Mouse (Mus musculus) heart, embryonic 16.5 days (tissue): Measurements from ENCODE around the gene Arsb. TPM values are rescaled to one million over a fixed set of nuclear protein-coding genes. Genes with fewer than 3 reads are reported as not detected.

Experiments used
- ATAC-seq: fragments of 200-750 bp; cut with Nextera tagmentation; replicated peaks from 2 replicates; pipeline ENCODE4 v1.8.0; 2017; ENCODE audit warnings: moderate number of reproducible peaks; ENCODE audit not compliant: insufficient read depth, low FRiP score; ENCODE audit errors: extremely low read depth
- H3K27ac ChIP-seq: fragments of 300-500 bp; sonication (generic); 2 replicates; pipeline ENCODE4 v1.5.1; 2014; ENCODE audit warnings: mild to moderate bottlenecking, low read length, control low read depth, moderate library complexity
- H3K27me3 ChIP-seq: fragments of 300-500 bp; sonication (generic); 2 replicates; pipeline ENCODE4 v1.6.1; 2014; ENCODE audit warnings: low read length, mixed read lengths; ENCODE audit not compliant: control insufficient read depth, insufficient read depth
- H3K36me3 ChIP-seq: fragments of 300-500 bp; sonication (generic); 2 replicates; pipeline ENCODE4 v1.6.1; 2014; ENCODE audit not compliant: control insufficient read depth, insufficient read depth
- H3K4me1 ChIP-seq: fragments of 300-500 bp; sonication (generic); 2 replicates; pipeline ENCODE4 v1.6.1; 2014; ENCODE audit warnings: low read length, mixed read lengths; ENCODE audit not compliant: control insufficient read depth, insufficient read depth
- H3K4me2 ChIP-seq: fragments of 300-500 bp; sonication (generic); 2 replicates; pipeline ENCODE4 v1.6.1; 2014; ENCODE audit warnings: low read depth, mild to moderate bottlenecking, control low read depth, low read length
- H3K4me3 ChIP-seq: fragments of 300-500 bp; sonication (generic); 2 replicates; pipeline ENCODE4 v1.5.1; 2014; ENCODE audit warnings: mild to moderate bottlenecking, control low read depth, low read length
- H3K9ac ChIP-seq: fragments of 300-500 bp; sonication (generic); 2 replicates; pipeline ENCODE4 v1.6.1; 2014; ENCODE audit warnings: low read length, control low read depth
- H3K9me3 ChIP-seq: fragments of 300-500 bp; sonication (generic); replicated peaks from 2 replicates; pipeline ENCODE4 v1.6.1; 2016; ENCODE audit warnings: low read length; ENCODE audit not compliant: control insufficient read depth
- WGBS: fragments of 180-500 bp; shearing (Covaris S2); extraction: QIAGEN DNeasy Blood & Tissue Kit; methylation state at CpG from one replicate; pipeline ENCODE4 v1.1.7; 2014; 5-methylcytosine and 5-hydroxymethylcytosine counted together
- polyA plus RNA-seq: library from polyadenylated mRNA; unstranded; fragments of >200 nt; fragmentation: Nextera tagmentation; extraction: Ambion mirVana; gene quantifications from 2 replicates; pipeline ENCODE4 v1.2.1, GENCODE M21; 2015

Gene Arsb
- polyA plus RNA-seq, 1 experiment from 2014 or later, result 10.0 TPM

DNA sequence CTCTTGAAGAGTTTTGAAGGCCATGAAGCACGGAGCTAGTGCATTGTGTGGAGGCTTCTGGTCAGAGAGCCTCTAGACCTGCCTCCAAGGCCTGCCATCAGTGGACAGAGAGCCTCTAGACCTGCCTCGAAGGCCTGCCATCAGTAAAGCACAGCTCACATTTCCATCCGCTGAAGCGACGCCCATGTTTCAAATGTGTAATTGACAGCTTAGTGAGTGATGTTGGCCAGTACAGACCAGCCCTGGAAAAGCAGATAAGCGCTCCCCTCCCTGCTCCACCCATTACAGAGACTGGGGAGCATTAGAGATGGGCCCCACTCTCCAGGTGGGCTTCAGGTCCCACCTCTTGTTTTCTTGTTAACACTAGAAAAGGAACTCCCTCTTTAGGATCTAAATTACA is 13.9 kb upstream of the Arsb start:
- H3K27ac ChIP-seq, result no peak overlapping the region
- no peaks in the 10 kb centered on the region for H3K27me3 ChIP-seq
- no peak overlapping the region for H3K9ac ChIP-seq
- no peaks in the 10 kb centered on the region for H3K4me1 ChIP-seq
- 48% methylated on average over 6 of the region's 6 CpGs for WGBS
- H3K9me3 ChIP-seq, result no peaks in the 10 kb centered on the region
- no peak for ATAC-seq
- no peak overlapping the region for H3K4me2 ChIP-seq
- H3K36me3 ChIP-seq, result no peaks in the 10 kb centered on the region
- H3K4me3 ChIP-seq, result no peak overlapping the region

DNA sequence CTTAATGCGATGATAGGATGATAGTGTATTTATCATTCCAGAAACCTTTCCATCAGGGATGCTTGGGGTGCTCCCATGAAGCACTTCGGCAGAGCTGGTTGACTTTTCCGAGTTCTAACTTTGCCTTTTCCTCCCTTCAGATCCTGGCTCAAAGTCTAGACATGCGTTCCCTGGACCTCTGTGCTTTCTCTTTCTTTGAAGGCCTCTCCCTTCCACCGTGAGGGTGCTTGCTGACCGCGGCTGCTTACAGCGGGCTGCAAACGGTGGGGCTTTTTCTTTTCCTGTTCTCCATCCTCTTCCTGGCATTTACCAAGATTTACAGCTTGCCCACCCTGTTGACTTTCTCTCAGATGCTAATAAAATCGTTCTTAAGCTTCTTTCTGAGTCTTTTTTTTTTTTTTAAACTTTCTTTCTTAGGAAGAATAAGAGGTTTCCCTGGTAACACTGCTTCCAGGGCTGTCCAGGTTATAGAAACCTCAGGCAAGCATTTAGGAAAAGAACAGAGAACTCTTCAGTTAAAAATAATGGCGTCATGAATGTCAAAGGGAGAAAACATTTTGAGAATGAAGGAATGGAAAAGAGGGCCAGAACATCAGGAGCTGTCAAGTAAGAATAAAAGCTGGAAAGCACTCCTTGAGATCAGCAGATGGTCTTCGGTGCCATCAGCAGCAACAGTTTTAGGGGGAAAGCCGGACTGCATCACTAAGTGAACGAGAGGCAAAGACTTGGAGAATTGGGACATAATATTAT is 13.1 kb upstream of the Arsb start:
- Histone ChIP-seq H3K27ac (no peak overlapping the region), H3K27me3 (no peaks in the 10 kb centered on the region), H3K4me1 (no peaks in the 10 kb centered on the region), H3K36me3 (no peaks in the 10 kb centered on the region), H3K9me3 (no peaks in the 10 kb centered on the region), H3K9ac (no peak overlapping the region), H3K4me3 (no peak overlapping the region), H3K4me2 (no peak overlapping the region)
- WGBS, result 58% methylated on average over 14 of the region's 14 CpGs
- ATAC-seq, result no peak

DNA sequence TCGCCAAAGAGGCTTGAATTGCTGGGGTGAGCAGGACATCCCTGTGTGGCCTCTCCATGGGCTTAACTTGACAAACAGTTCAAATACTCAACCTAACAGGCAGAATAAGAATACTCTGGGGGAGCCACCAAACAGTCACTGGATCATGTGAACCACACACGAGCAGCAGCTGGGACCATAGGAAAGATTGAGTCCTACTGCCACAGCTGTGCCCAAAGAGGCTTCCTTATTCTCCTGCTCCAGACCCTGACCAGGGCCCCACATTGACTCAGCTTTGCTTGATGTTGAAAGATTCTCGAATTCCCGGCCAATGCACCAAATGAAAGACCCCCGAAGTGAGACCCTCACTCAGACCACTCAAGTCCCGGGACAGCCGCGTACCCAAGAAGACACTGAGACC is 9.6 kb upstream of the Arsb start:
- H3K4me1 ChIP-seq, result no peaks in the 10 kb centered on the region
- 91% methylated on average over 8 of the region's 8 CpGs for WGBS

DNA sequence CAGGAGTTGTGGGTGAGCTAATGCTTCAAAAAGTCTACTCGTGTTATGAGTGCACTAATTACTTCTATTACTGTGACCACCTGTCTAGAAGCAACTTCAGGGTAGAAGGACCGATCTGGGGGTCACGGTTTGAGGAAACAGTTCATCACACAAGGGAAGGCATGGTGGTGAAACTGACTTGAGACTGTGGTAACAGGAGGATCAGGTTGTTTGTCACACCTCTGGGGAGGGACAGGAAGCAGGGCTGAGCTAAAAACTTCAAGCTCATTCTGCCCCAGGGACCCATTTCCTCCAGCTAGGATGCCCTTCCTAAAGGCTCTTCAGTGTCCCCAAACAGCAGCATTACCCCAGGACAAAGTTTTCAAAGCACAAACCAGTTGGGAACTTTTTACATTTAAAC is 8.6 kb upstream of the Arsb start:
- ATAC-seq, result no peak

More for the DNA sequence above, 9.6 kb upstream of the Arsb start:
- Histone ChIP-seq H3K36me3 (no peaks in the 10 kb centered on the region), H3K27me3 (no peaks in the 10 kb centered on the region), H3K4me3 (no peak overlapping the region), H3K27ac (no peak overlapping the region), H3K9me3 (no peaks in the 10 kb centered on the region), H3K4me2 (no peak overlapping the region), H3K9ac (no peak overlapping the region)
- no peak for ATAC-seq

DNA sequence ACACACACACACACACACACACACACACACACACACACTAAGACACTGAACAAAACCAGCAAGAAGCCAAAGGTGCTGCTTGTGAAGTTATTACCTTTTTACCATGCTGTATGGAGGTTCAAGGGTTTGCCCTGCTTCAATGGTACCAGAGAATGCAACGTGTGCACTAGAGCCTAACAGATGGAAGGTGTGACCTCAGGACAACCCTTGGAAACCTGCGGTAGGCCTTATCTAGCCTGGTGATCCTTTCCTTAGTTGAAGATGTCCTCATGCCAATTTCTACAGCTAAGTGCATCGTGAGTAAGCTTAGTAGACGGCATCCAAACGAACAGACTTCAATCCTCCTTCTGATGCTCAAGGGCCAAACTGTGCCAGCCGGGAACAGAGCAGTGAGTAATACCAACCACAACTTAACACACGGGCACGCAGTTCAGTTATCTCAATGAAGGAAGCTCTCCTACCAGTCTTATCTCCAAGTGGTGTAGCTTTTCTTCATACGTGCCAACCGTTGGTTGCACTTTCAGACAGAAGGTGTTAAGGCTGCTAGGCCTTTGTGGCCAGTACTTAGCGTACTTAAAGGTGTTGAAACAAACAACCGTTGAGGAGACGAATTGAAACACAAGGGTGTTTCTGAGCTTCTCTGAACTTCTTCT is 7.0 kb upstream of the Arsb start:
- Histone ChIP-seq H3K4me2 (no peak overlapping the region), H3K9ac (no peak overlapping the region), H3K4me3 (no peak overlapping the region), H3K4me1 (no peaks in the 10 kb centered on the region), H3K36me3 (no peaks in the 10 kb centered on the region), H3K27ac (no peak overlapping the region), H3K9me3 (no peaks in the 10 kb centered on the region), H3K27me3 (no peaks in the 10 kb centered on the region)
- ATAC-seq, result no peak
- WGBS, result 61% methylated on average over 13 of the region's 13 CpGs

More for the DNA sequence above, 8.6 kb upstream of the Arsb start:
- Histone ChIP-seq H3K9ac (no peak overlapping the region), H3K27ac (no peak overlapping the region), H3K4me3 (no peak overlapping the region), H3K27me3 (no peaks in the 10 kb centered on the region), H3K36me3 (no peaks in the 10 kb centered on the region), H3K4me1 (no peaks in the 10 kb centered on the region), H3K9me3 (no peaks in the 10 kb centered on the region), H3K4me2 (no peak overlapping the region)
- 67% methylated on average over 3 of the region's 3 CpGs for WGBS

DNA sequence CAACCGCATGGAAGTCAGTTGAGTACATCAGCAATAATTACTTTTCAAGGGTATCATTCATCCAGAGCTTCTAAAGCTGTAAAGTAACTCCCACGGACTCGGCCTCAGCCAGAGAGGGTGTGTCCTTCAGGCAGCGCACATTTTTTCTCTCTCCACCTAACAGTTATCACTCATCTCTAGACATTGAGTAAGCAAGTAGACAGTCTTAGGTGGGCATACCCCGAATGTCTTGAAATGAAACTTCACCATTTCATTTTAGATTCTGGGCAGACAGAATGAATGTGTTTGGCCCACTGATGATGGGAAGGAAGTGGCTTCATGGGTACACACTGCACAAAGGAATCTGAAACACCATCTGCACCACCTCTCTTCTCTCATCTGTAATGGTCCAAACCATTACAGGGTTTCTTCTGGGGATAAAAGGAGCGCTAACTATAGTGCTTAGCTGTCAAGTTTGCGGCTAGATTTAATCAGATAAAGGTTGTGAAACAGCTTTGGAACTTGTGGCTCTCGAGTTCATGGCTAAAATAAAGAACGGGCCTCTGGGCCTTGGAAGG is 321 bp upstream of the Arsb start:
- Histone ChIP-seq H3K9ac (peak overlapping the region; percentile 84), H3K4me3 (peak overlapping the region; percentile 76), H3K36me3 (no peaks in the 10 kb centered on the region), H3K4me2 (peak overlapping the region; percentile 99), H3K4me1 (peaks cover 11% of the 10 kb centered on the region), H3K27me3 (no peaks in the 10 kb centered on the region), H3K9me3 (no peaks in the 10 kb centered on the region), H3K27ac (peak overlapping the region; percentile 71)
- ATAC-seq, result no peak
- WGBS, result 36% methylated on average over 9 of the region's 9 CpGs

DNA sequence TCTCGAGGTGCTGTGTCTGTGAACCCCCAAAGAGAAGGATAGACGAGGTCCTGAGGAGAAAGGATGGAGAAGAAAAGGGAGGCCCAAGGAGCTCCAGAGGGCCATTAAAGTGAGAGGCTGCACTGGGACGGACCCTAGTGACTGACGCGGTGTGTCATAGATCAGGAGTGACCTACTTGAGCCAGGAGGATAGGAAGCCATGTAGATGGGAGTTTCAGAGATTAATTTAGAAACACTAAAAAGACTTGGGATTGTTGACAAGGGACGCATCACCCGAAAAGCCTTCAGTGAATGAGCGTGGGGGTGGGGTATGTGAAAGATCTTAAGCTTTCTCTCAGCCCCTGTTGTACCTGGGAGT is 828 bp downstream of the Arsb start:
- peak; percentile 25 for ATAC-seq

DNA sequence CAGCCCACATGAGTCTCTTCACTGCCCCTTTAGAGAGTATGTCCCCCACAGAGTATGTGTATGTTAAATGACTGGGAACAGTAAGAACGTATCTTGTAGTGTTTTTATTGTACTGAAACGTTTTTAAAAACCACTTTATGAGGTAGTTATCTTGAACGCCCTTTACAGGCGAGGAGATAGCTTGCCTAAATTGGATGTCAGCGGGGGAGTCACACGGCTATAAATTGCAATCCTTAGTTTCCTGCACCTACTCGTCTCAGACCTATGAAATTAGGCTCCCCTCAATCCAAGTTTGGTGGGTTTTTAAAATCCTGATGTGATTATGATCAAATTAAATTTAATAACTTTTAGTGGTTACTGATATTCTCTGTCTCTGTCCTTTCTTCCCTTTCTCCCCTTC is 1.4 kb downstream of the Arsb start:
- no peak overlapping the region; the same call in 1 of the 2 replicates for H3K4me3 ChIP-seq
- peak overlapping the region; percentile 84 for H3K9ac ChIP-seq

More for the DNA sequence above, 828 bp downstream of the Arsb start:
- peak overlapping the region; percentile 84 for H3K9ac ChIP-seq
- H3K27ac ChIP-seq, result peak overlapping the region; percentile 74
- no peaks in the 10 kb centered on the region for H3K27me3 ChIP-seq
- H3K4me3 ChIP-seq, result peak overlapping the region; percentile 76
- WGBS, result 16% methylated on average over 8 of the region's 8 CpGs
- no peaks in the 10 kb centered on the region for H3K36me3 ChIP-seq
- H3K4me1 ChIP-seq, result peaks cover 11% of the 10 kb centered on the region
- H3K4me2 ChIP-seq, result peak overlapping the region; percentile 99
- no peaks in the 10 kb centered on the region for H3K9me3 ChIP-seq

DNA sequence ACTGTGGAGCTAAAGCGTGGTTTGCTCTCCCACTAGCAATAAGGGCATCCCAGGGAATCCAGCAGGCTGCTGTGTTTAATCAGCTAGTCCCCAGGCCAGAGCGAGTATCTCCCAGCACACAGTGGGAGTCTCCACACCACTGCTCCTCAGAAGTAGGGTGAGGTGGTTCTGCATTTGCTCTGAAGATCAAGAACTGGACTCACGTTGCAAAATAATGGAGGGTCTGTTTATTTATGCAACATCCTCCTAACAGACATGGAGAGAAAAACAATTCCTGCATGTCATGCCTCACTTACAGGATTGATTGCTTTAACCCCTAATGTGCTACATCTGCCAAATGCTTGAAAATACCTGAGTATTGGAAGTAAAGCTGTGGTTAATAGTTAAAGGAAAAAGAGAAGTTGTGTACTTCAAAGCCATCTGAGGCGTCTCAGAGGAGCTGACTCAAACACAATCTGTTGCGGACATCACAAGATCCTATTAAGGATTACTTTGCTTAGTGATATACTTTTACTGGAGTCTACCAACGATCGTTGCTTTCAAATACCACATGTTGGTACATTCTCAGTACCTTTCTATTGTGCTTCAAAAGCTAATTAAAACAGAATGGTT is 2.4 kb downstream of the Arsb start:
- Histone ChIP-seq H3K4me1 (peaks cover 11% of the 10 kb centered on the region), H3K36me3 (no peaks in the 10 kb centered on the region), H3K27me3 (no peaks in the 10 kb centered on the region), H3K4me3 (no peak overlapping the region), H3K9me3 (no peaks in the 10 kb centered on the region), H3K4me2 (no peak overlapping the region), H3K9ac (no peak overlapping the region), H3K27ac (no peak overlapping the region)
- ATAC-seq, result no peak
- WGBS, result 67% methylated on average over 7 of the region's 7 CpGs

More for the DNA sequence above, 1.4 kb downstream of the Arsb start:
- peaks cover 11% of the 10 kb centered on the region for H3K4me1 ChIP-seq
- H3K4me2 ChIP-seq, result peak overlapping the region; percentile 99
- H3K9me3 ChIP-seq, result no peaks in the 10 kb centered on the region
- no peak for ATAC-seq
- no peak overlapping the region for H3K27ac ChIP-seq
- no peaks in the 10 kb centered on the region for H3K27me3 ChIP-seq
- H3K36me3 ChIP-seq, result no peaks in the 10 kb centered on the region
- WGBS, result 51% methylated on average over 7 of the region's 7 CpGs
